Mouse (Mus musculus) hindbrain, embryonic 16.5 days (tissue): ENCODE measurements at regions not wholly inside any gene's neighbourhood (a gene's known extent, or its start where the extent isn't known, plus 50 kb on each side); places are given as distances from the start of the nearest gene placed in this dataset.
A peak's percentile ranks its signal among the peaks of the same experiment; 100 is the strongest.

Source experiments
- ATAC-seq: fragments of 200-750 bp; cut with Nextera tagmentation; 2 replicates; pipeline ENCODE4 v1.8.0; 2017; ENCODE audit warnings: moderate TSS enrichment, moderate library complexity
- H3K27ac ChIP-seq: fragments of 300-500 bp; sonication (generic); 2 replicates; pipeline ENCODE4 v1.5.1; 2014; ENCODE audit warnings: low read depth, mild to moderate bottlenecking, control low read depth, low read length, moderate library complexity
- H3K27me3 ChIP-seq: fragments of 300-500 bp; sonication (generic); replicated peaks from 2 replicates; pipeline ENCODE4 v1.6.1; 2014; ENCODE audit warnings: low read length; ENCODE audit not compliant: control insufficient read depth, insufficient read depth
- H3K36me3 ChIP-seq: fragments of 300-500 bp; sonication (generic); 2 replicates; pipeline ENCODE4 v1.6.1; 2014; ENCODE audit warnings: mild to moderate bottlenecking, low read length, moderate library complexity, mixed read lengths; ENCODE audit not compliant: control insufficient read depth, insufficient read depth
- H3K4me1 ChIP-seq: fragments of 300-500 bp; sonication (generic); 2 replicates; pipeline ENCODE4 v1.6.1; 2014; ENCODE audit warnings: low read depth, low read length; ENCODE audit not compliant: control insufficient read depth, insufficient read depth
- H3K4me2 ChIP-seq: fragments of 300-500 bp; sonication (generic); 2 replicates; pipeline ENCODE4 v1.6.1; 2014; ENCODE audit warnings: mild to moderate bottlenecking, low read length, control low read depth, moderate library complexity
- H3K4me3 ChIP-seq: fragments of 300-500 bp; sonication (generic); 2 replicates; pipeline ENCODE4 v1.5.1; 2014; ENCODE audit warnings: mild to moderate bottlenecking, low read length, control low read depth, moderate library complexity
- H3K9ac ChIP-seq: fragments of 300-500 bp; sonication (generic); 2 replicates; pipeline ENCODE4 v1.6.1; 2014; ENCODE audit warnings: low read depth, mild to moderate bottlenecking, control low read depth, low read length, moderate library complexity
- H3K9me3 ChIP-seq: fragments of 300-500 bp; sonication (generic); 2 replicates; pipeline ENCODE4 v1.6.1; 2014; ENCODE audit warnings: mild to moderate bottlenecking, low read length, moderate library complexity; ENCODE audit not compliant: control insufficient read depth
- WGBS: fragments of 180-500 bp; shearing (Covaris S2); extraction: QIAGEN DNeasy Blood & Tissue Kit; methylation state at CpG from one replicate; pipeline ENCODE4 v1.1.7; 2014; 5-methylcytosine and 5-hydroxymethylcytosine counted together

- peak; percentile 41; the same call in 1 of the 2 replicates for ATAC-seq
Observed at GRCm38 (mm10) chr3:34568086-34568650, 82.0 kb upstream of the Sox2 start.

DNA sequence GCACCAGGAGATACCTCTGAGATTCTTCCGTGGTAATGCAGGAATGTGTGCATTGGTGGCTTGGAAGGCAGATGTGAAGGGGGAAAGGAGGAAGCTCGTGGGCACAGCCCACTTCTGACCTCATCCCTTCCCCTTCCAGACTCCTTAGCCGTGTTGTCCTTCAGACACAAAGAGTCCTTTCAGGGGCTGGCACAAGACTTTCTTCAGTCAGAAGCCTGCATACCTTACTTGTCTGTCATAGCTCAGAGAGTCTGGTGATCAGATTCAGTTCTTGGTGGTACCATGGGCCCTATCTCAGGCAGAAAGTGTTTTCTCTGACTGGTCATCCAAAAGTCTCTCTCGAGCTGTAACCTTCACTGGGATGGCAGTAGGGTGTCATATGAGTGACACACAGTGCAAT lies 84.8 kb upstream of the Sox2 start:
- WGBS: 44% methylated on average over 4 of the region's 4 CpGs
- Histone ChIP-seq H3K4me2 (no peak overlapping the region), H3K9me3 (no peaks in the 10 kb centered on the region), H3K36me3 (no peaks in the 10 kb centered on the region), H3K27me3 (no peaks in the 10 kb centered on the region; the same call in 1 of the 2 replicates), H3K4me1 (peaks cover 4% of the 10 kb centered on the region), H3K27ac (no peak overlapping the region), H3K4me3 (no peak overlapping the region), H3K9ac (no peak overlapping the region)
- no peak for ATAC-seq

More at GRCm38 (mm10) chr3:34568086-34568650, 82.0 kb upstream of the Sox2 start:
- Histone ChIP-seq H3K9me3 (no peaks in the 10 kb centered on the region), H3K27me3 (no peaks in the 10 kb centered on the region; the same call in 1 of the 2 replicates), H3K4me1 (peaks cover 8% of the 10 kb centered on the region), H3K4me2 (no peak overlapping the region), H3K27ac (no peak overlapping the region), H3K4me3 (no peak overlapping the region), H3K9ac (no peak overlapping the region), H3K36me3 (no peaks in the 10 kb centered on the region)
- WGBS: 39% methylated on average over 6 of the region's 6 CpGs

DNA sequence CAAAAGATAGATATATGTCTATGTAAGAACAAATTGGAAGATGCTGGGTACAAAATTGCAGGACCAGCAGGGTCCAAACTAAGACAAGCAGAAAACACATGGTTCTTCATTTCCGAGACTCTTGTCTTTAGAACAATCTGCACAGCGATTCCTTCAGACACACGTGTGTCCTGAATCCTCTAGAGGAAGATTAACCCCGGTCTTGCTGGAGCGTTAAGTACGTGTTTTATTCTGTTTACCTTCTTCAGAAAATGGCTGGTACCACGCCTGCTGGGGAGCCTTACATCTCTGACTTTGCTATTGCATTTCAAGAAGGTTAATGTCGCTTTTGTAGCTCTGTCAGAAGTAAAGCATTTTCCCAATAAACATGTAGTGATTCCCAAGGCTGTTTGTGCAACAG lies 87.3 kb upstream of the Sox2 start:
- H3K9ac ChIP-seq: no peak overlapping the region
- no peak overlapping the region for H3K27ac ChIP-seq
- no peak for ATAC-seq
- H3K27me3 ChIP-seq: no peaks in the 10 kb centered on the region; the same call in 1 of the 2 replicates
- WGBS: 32% methylated on average over 8 of the region's 8 CpGs
- 0 out of 2 replicates have a peak overlapping the region, but pooled peaks have one; percentile 4 for H3K4me3 ChIP-seq
- H3K36me3 ChIP-seq: no peaks in the 10 kb centered on the region
- H3K9me3 ChIP-seq: no peaks in the 10 kb centered on the region
- H3K4me2 ChIP-seq: peak overlapping the region; percentile 26
- H3K4me1 ChIP-seq: no peaks in the 10 kb centered on the region; the same call in 1 of the 2 replicates

DNA sequence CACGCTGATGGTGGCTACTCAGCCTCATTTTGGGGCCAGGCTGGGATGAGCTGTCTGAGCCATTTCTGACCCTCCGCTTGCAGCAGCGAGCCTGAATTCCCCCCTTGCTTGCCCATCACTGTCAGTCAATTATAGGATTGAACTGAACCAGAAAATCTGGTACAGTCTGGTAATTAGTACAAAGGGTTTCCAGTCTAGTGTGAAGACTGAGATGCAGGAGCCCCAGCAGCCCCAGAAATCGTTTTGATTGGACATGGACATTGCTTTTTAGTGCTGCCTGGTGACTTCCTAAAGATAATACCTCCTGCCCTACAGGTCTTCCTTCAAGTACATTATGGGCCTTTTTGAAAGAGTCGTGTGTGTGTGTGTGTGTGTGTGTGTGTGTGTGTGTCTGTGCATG lies 88.5 kb upstream of the Sox2 start:
- Histone ChIP-seq H3K36me3 (no peaks in the 10 kb centered on the region), H3K27ac (peak overlapping the region; percentile 3; the same call in 1 of the 2 replicates), H3K4me2 (peak overlapping the region; percentile 24; the same call in 1 of the 2 replicates), H3K27me3 (no peaks in the 10 kb centered on the region; the same call in 1 of the 2 replicates), H3K9ac (no peak overlapping the region; the same call in 1 of the 2 replicates), H3K9me3 (no peaks in the 10 kb centered on the region), H3K4me3 (peak overlapping the region; percentile 15), H3K4me1 (no peaks in the 10 kb centered on the region)
- peak; percentile 70 for ATAC-seq
- WGBS: 16% methylated on average over 5 of the region's 5 CpGs

DNA sequence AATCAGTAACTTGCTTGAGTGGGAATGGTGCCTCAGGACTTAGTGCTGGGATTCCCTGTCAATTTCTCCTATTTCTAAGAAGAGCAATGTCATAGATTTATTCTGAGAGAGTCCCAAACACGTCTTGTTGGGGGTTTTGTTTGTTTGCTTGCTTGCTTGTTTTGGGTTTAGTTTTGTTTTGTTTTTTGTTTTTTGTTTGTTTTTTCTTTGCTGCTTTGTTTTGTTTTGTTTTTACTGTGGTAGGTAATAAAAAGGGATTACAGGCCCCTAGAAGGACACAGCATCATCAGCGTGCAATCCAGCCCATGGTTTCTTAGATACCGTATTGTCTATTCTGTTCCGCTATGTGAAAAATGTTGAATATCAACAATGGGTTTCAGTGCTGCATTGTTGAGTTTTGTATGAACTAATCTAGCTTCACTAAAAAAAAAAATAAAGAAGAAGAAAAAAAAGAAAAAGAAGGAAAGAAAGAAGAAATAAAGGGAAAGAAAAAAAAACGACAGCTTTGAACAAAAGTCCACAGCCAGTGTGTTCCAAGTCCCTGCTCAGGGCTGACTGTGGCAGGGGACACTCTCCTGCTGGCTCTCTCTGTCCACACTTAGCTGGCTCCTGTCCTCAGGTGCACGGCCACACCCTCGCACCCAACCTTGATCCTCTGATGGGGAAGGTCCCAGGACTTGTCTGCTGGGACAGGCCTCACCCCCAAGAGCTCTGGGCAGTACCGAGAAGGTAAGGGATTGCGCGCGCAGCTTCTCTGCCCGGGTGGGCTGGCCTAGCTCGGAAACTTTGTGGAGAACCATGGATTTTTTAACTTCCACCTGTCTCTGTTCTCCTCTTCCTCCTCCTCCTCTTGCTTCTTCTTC lies 90.1 kb upstream of the Sox2 start:
- Histone ChIP-seq H3K36me3 (no peaks in the 10 kb centered on the region), H3K4me3 (peak overlapping the region; percentile 29), H3K9me3 (no peaks in the 10 kb centered on the region), H3K4me1 (no peaks in the 10 kb centered on the region), H3K9ac (peak overlapping the region; percentile 55; the same call in 1 of the 2 replicates), H3K4me2 (peak overlapping the region; percentile 48), H3K27me3 (no peaks in the 10 kb centered on the region; the same call in 1 of the 2 replicates), H3K27ac (peak overlapping the region; percentile 64; the same call in 1 of the 2 replicates)
- WGBS: 22% methylated on average over 13 of the region's 13 CpGs
- ATAC-seq: peak; percentile 31; the same call in 1 of the 2 replicates

GRCm38 (mm10) chr3:34558821-34559520 lies 91.2 kb upstream of the Sox2 start:
- H3K4me1 ChIP-seq: no peaks in the 10 kb centered on the region
- H3K36me3 ChIP-seq: no peaks in the 10 kb centered on the region
- ATAC-seq: peak; percentile 55; the same call in 1 of the 2 replicates
- no peaks in the 10 kb centered on the region; the same call in 1 of the 2 replicates for H3K27me3 ChIP-seq
- no peak overlapping the region for H3K9ac ChIP-seq
- H3K4me3 ChIP-seq: no peak overlapping the region
- no peak overlapping the region for H3K4me2 ChIP-seq
- 27% methylated on average over 10 of the region's 10 CpGs for WGBS
- H3K27ac ChIP-seq: no peak overlapping the region
- no peaks in the 10 kb centered on the region for H3K9me3 ChIP-seq

DNA sequence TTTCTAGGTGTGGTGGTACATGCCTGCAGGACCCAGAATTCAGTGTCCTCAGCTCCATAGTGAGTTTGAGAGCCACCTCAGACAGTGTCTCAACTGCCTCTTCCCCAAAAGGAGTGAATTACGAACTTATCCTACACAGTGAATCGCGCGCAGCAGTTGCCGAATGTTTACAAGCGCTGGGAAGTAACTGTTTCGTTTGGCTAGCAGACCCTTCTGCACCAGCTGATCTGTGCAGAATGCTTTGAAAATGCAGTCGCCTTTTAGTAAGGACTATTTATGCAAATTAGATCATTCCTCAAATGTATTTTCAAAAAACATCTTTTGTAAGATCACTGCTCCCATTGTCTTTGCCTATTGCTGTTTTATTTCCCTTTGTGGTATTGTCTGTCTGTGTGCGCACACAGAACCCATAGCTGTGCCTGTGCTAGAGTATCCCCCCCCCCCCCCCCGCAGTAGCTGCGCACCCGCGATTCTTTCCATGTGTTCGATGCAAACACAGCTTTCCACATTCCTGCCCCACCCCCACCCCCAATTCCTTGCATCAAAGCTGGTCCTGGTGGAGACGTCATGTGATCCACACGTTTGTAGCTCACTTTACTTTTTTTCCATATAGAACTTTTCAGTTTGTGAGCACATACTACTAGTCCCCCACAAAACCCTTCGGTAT lies 97.5 kb upstream of the Sox2 start:
- no peak overlapping the region for H3K9ac ChIP-seq
- no peak overlapping the region for H3K27ac ChIP-seq
- H3K4me1 ChIP-seq: no peaks in the 10 kb centered on the region
- no peak for ATAC-seq
- no peaks in the 10 kb centered on the region for H3K27me3 ChIP-seq
- H3K9me3 ChIP-seq: no peaks in the 10 kb centered on the region
- H3K4me2 ChIP-seq: peak overlapping the region; percentile 27; the same call in 1 of the 2 replicates
- H3K4me3 ChIP-seq: no peak overlapping the region
- 42% methylated on average over 16 of the region's 17 CpGs for WGBS
- H3K36me3 ChIP-seq: no peaks in the 10 kb centered on the region

GRCm38 (mm10) chr3:34551069-34551468 lies 99.1 kb upstream of the Sox2 start:
- H3K27me3 ChIP-seq: no peaks in the 10 kb centered on the region
- 54% methylated on average over 3 of the region's 3 CpGs for WGBS
- no peak for ATAC-seq
- no peaks in the 10 kb centered on the region for H3K4me1 ChIP-seq
- H3K9ac ChIP-seq: no peak overlapping the region
- no peak overlapping the region for H3K4me2 ChIP-seq
- no peak overlapping the region for H3K4me3 ChIP-seq
- H3K36me3 ChIP-seq: no peaks in the 10 kb centered on the region
- no peaks in the 10 kb centered on the region for H3K9me3 ChIP-seq
- no peak overlapping the region for H3K27ac ChIP-seq
